Mouse (Mus musculus): ENCODE measurements around the gene St6galnac3. TPM values are rescaled to one million over a fixed set of nuclear protein-coding genes. Genes with fewer than 3 reads are reported as not detected.
A peak's percentile ranks its signal among the peaks of the same experiment; 100 is the strongest.

St6galnac3 gene
- polyA plus RNA-seq, 1 experiment from 2014 or later = 34.1 TPM

DNA sequence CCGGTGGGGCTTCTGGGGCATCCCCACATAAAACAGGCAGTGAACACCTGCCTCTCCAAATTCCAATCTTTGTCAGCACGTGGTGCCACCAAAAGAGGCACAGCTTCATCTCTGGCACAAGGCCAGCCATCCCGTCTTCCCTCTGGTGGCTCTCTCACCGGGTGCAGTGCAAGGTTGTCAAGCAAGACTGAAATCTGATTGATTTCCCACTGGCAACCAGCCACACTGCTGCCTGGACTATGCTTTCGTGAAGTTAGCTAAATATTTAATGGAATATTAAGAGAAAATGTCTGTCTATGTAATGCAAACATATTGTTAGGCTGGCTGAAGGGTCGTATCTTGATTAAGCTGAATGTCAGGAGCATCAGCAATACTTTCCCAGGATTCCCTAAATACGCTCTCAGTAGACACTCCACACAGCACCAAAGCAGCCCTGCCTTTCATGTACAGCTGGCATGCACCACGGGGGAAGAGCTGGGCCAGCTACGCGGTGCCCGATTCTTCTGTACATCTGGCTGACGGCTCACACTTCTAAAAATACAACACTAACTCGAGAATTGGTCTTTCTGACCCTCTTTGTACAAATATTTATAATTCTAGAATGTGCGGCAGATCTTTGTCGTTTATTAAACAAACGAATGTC lies 442.7 kb downstream of the St6galnac3 start:
- H3K4me1 ChIP-seq (ENCODE audit: insufficient read depth) = peaks cover 15% of the 10 kb centered on the region
- 21% methylated on average over 16 of the region's 16 CpGs for WGBS
- TF ChIP-seq CTCF (IDR thresholded peaks at IDR 0.05; ENCODE audit: low read depth) = no peak
- H3K9ac ChIP-seq = no peak overlapping the region
- H3K27ac ChIP-seq (ENCODE audit: low read depth) = no peak overlapping the region
- no peaks in the 10 kb centered on the region for H3K9me3 ChIP-seq (ENCODE audit: low read depth, low read length)
- no peak overlapping the region for H3K4me3 ChIP-seq (ENCODE audit: low read depth, low read length)
- peak overlapping the region; percentile 29; the same call in 1 of the 2 replicates for H3K4me2 ChIP-seq
- no peaks in the 10 kb centered on the region for H3K27me3 ChIP-seq (ENCODE audit: insufficient read depth, low read length)
- peak; percentile 79 for ATAC-seq (ENCODE audit: insufficient read depth)
- no peaks in the 10 kb centered on the region for H3K36me3 ChIP-seq (ENCODE audit: insufficient read depth)
- peak; percentile 63 for DNase-seq

GRCm38 (mm10) chr3:153278249-153278648 lies 446.7 kb downstream of the St6galnac3 start:
- H3K4me3 ChIP-seq (ENCODE audit: low read depth, low read length) = no peak overlapping the region
- no peak for DNase-seq
- H3K27me3 ChIP-seq (ENCODE audit: insufficient read depth, low read length) = no peaks in the 10 kb centered on the region
- H3K4me1 ChIP-seq (ENCODE audit: insufficient read depth) = peaks cover 15% of the 10 kb centered on the region
- TF ChIP-seq CTCF (IDR thresholded peaks at IDR 0.05; ENCODE audit: low read depth) = no peak
- H3K27ac ChIP-seq (ENCODE audit: low read depth) = no peak overlapping the region
- no peak for ATAC-seq (ENCODE audit: insufficient read depth)
- H3K9me3 ChIP-seq (ENCODE audit: low read depth, low read length) = peaks cover 11% of the 10 kb centered on the region; the same call in 1 of the 2 replicates
- WGBS = 67% methylated on average over 5 of the region's 5 CpGs
- no peak overlapping the region for H3K9ac ChIP-seq
- no peaks in the 10 kb centered on the region for H3K36me3 ChIP-seq (ENCODE audit: insufficient read depth)
- no peak overlapping the region for H3K4me2 ChIP-seq

- H3K4me2 ChIP-seq = no peak overlapping the region
- no peak overlapping the region for H3K9ac ChIP-seq
- no peak overlapping the region for H3K27ac ChIP-seq (ENCODE audit: low read depth)
- ATAC-seq (ENCODE audit: insufficient read depth) = peak; percentile 44; the same call in 1 of the 2 replicates
- no peak overlapping the region for H3K4me3 ChIP-seq (ENCODE audit: low read depth, low read length)
- peaks cover 15% of the 10 kb centered on the region for H3K4me1 ChIP-seq (ENCODE audit: insufficient read depth)
- H3K36me3 ChIP-seq (ENCODE audit: insufficient read depth) = no peaks in the 10 kb centered on the region
- peak; percentile 33 for DNase-seq
- TF ChIP-seq CTCF (IDR thresholded peaks at IDR 0.05; ENCODE audit: low read depth) = no peak
- H3K9me3 ChIP-seq (ENCODE audit: low read depth, low read length) = peaks cover 11% of the 10 kb centered on the region; the same call in 1 of the 2 replicates
- 33% methylated on average over 16 of the region's 16 CpGs for WGBS
- H3K27me3 ChIP-seq (ENCODE audit: insufficient read depth, low read length) = no peaks in the 10 kb centered on the region
Observed at GRCm38 (mm10) chr3:153277389-153277999, 447.5 kb downstream of the St6galnac3 start.

- Histone ChIP-seq H3K4me1 (ENCODE audit: insufficient read depth) (peaks cover 10% of the 10 kb centered on the region; the same call in 1 of the 2 replicates), H3K4me3 (ENCODE audit: low read depth, low read length) (no peak overlapping the region), H3K27me3 (ENCODE audit: insufficient read depth, low read length) (no peaks in the 10 kb centered on the region), H3K9ac (no peak overlapping the region), H3K9me3 (ENCODE audit: low read depth, low read length) (peaks cover 11% of the 10 kb centered on the region; the same call in 1 of the 2 replicates), H3K27ac (ENCODE audit: low read depth) (no peak overlapping the region), H3K4me2 (no peak overlapping the region), H3K36me3 (ENCODE audit: insufficient read depth) (no peaks in the 10 kb centered on the region)
- 54% methylated on average over 16 of the region's 16 CpGs for WGBS
- no peak for DNase-seq
- no peak for ATAC-seq (ENCODE audit: insufficient read depth)
- TF ChIP-seq CTCF (IDR thresholded peaks at IDR 0.05; ENCODE audit: low read depth) = no peak
Observed at GRCm38 (mm10) chr3:153276830-153277388, 448.1 kb downstream of the St6galnac3 start.

- no peak overlapping the region for H3K9ac ChIP-seq
- ATAC-seq (ENCODE audit: insufficient read depth) = no peak
- H3K36me3 ChIP-seq (ENCODE audit: insufficient read depth) = no peaks in the 10 kb centered on the region
- H3K9me3 ChIP-seq (ENCODE audit: low read depth, low read length) = peaks cover 11% of the 10 kb centered on the region; the same call in 1 of the 2 replicates
- H3K4me1 ChIP-seq (ENCODE audit: insufficient read depth) = peaks cover 7% of the 10 kb centered on the region; the same call in 1 of the 2 replicates
- DNase-seq = no peak
- H3K4me2 ChIP-seq = no peak overlapping the region
- H3K4me3 ChIP-seq (ENCODE audit: low read depth, low read length) = no peak overlapping the region
- 73% methylated on average over 8 of the region's 8 CpGs for WGBS
- no peak overlapping the region for H3K27ac ChIP-seq (ENCODE audit: low read depth)
- no peak for TF ChIP-seq CTCF (IDR thresholded peaks at IDR 0.05; ENCODE audit: low read depth)
- no peaks in the 10 kb centered on the region for H3K27me3 ChIP-seq (ENCODE audit: insufficient read depth, low read length)
Observed at GRCm38 (mm10) chr3:153276101-153276829, 448.7 kb downstream of the St6galnac3 start.

DNA sequence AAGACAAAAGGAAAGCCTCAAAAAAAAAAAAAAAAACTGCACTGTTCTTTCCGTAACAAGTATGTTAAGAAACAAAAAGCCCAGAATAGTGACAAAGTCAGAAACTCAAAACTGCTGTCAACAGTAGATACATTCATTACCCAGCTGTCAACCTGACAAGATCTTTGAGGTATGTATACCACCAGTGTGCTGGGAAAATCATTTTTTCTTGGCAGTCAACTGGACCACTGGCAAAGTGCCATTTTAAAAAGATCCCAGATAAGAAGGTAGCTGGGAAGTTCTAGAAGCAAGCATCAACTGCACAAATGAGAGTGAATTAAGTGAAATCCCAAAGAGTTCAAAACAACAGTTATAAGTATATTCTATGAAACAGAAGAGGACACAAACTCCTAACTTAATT lies 452.7 kb downstream of the St6galnac3 start:
- Histone ChIP-seq H3K27ac (ENCODE audit: low read depth) (no peak overlapping the region), H3K9me3 (ENCODE audit: low read depth, low read length) (peaks cover 11% of the 10 kb centered on the region; the same call in 1 of the 2 replicates), H3K4me3 (ENCODE audit: low read depth, low read length) (no peak overlapping the region), H3K9ac (no peak overlapping the region), H3K4me2 (no peak overlapping the region), H3K27me3 (ENCODE audit: insufficient read depth, low read length) (no peaks in the 10 kb centered on the region), H3K36me3 (ENCODE audit: insufficient read depth) (no peaks in the 10 kb centered on the region), H3K4me1 (ENCODE audit: insufficient read depth) (no peaks in the 10 kb centered on the region)
- DNase-seq (peak; percentile 65), ATAC-seq (ENCODE audit: insufficient read depth) (no peak)
- WGBS = 38% methylated on average over 1 of the region's 1 CpGs
- TF ChIP-seq CTCF (IDR thresholded peaks at IDR 0.05; ENCODE audit: low read depth) = no peak
